Mouse (Mus musculus) 3T3-L1 (cell line): ENCODE data around the gene Traf3ip2.

Experiments
- DNase-seq: peaks from one replicate; pipeline ENCODE4 v3.0.0-alpha.2; 2015; ENCODE audit warnings: low read depth, low spot score

Gene Traf3ip2

GRCm38 (mm10) chr10:39674106-39674505 is 61.4 kb downstream of the Traf3ip2 start:
- no peak for DNase-seq

GRCm38 (mm10) chr10:39674766-39675165 is 62.0 kb downstream of the Traf3ip2 start:
- DNase-seq: no peak

GRCm38 (mm10) chr10:39678199-39678791 is 65.6 kb downstream of the Traf3ip2 start:
- DNase-seq: no peak

- DNase-seq: no peak
Observed at GRCm38 (mm10) chr10:39681014-39681413, 68.3 kb downstream of the Traf3ip2 start.

- DNase-seq: no peak
Observed at GRCm38 (mm10) chr10:39682556-39682955, 69.8 kb downstream of the Traf3ip2 start.

- DNase-seq: peak; percentile 72
Observed at GRCm38 (mm10) chr10:39683481-39683880, 70.7 kb downstream of the Traf3ip2 start.

GRCm38 (mm10) chr10:39686811-39687210 is 74.1 kb downstream of the Traf3ip2 start:
- DNase-seq: no peak

GRCm38 (mm10) chr10:39687851-39688250 is 75.1 kb downstream of the Traf3ip2 start:
- DNase-seq: no peak

- no peak for DNase-seq
Observed at GRCm38 (mm10) chr10:39691351-39692064, 78.8 kb downstream of the Traf3ip2 start.

GRCm38 (mm10) chr10:39692152-39692551 is 79.4 kb downstream of the Traf3ip2 start:
- DNase-seq: no peak
